Mouse (Mus musculus): ENCODE data around the gene Gm15557. TPM values are rescaled to one million over a fixed set of nuclear protein-coding genes. Genes with fewer than 3 reads are reported as not detected.

Gm15557 gene
- polyA plus RNA-seq, 1 experiment from 2014 or later, result not detected

GRCm38 (mm10) chr2:155956134-155957059, 15.9 kb downstream of the Gm15557 start, which contains the start of gene Cep250:
Gene Cep250 (plus strand): TSS chr2:155956458.
- WGBS (ENCODE audit: insufficient replicate concordance), result under 1% methylated on average over 54 of the region's 59 CpGs
- peak; percentile 99 for ATAC-seq
- Histone ChIP-seq H3K27me3 (replicated peaks) (peaks cover 15% of the 10 kb centered on the region), H3K27ac (peak within 1 kb of the TSS; percentile 84), H3K4me2 (peak within 1 kb of the TSS; percentile 92), H3K4me1 (peaks cover 26% of the 10 kb centered on the region), H3K36me3 (0 out of 2 replicates have a peak, but pooled peaks cover 5% of the 10 kb centered on the region), H3K9ac (peak within 1 kb of the TSS; percentile 90), H3K9me3 (replicated peaks) (no peaks in the 10 kb centered on the region), H3K4me3 (peak within 1 kb of the TSS; percentile 78)

- no peak for ATAC-seq
- no peak overlapping the region for H3K4me2 ChIP-seq
- H3K4me1 ChIP-seq, result peaks cover 16% of the 10 kb centered on the region
- peaks cover 35% of the 10 kb centered on the region for H3K36me3 ChIP-seq
- no peak overlapping the region for H3K27ac ChIP-seq
- no peak overlapping the region for H3K4me3 ChIP-seq
- no peaks in the 10 kb centered on the region for H3K9me3 ChIP-seq (replicated peaks)
- no peak overlapping the region for H3K9ac ChIP-seq
- no peaks in the 10 kb centered on the region for H3K27me3 ChIP-seq (replicated peaks)
- WGBS (ENCODE audit: insufficient replicate concordance), result 87% methylated on average over 5 of the region's 5 CpGs
Measured at GRCm38 (mm10) chr2:155959981-155960380, 19.5 kb downstream of the Gm15557 start.

GRCm38 (mm10) chr2:155961862-155962261, 21.3 kb downstream of the Gm15557 start:
- WGBS (ENCODE audit: insufficient replicate concordance), result 82% methylated on average over 10 of the region's 10 CpGs

GRCm38 (mm10) chr2:155962991-155963390, 22.5 kb downstream of the Gm15557 start:
- no peak for ATAC-seq
- H3K27me3 ChIP-seq (replicated peaks), result no peaks in the 10 kb centered on the region
- no peaks in the 10 kb centered on the region for H3K9me3 ChIP-seq (replicated peaks)
- no peak overlapping the region for H3K4me2 ChIP-seq
- 60% methylated on average over 1 of the region's 1 CpGs for WGBS (ENCODE audit: insufficient replicate concordance)
- peaks cover 2% of the 10 kb centered on the region; the same call in 1 of the 2 replicates for H3K4me1 ChIP-seq
- H3K4me3 ChIP-seq, result no peak overlapping the region
- peaks cover 64% of the 10 kb centered on the region for H3K36me3 ChIP-seq
- H3K27ac ChIP-seq, result no peak overlapping the region
- H3K9ac ChIP-seq, result no peak overlapping the region

More at GRCm38 (mm10) chr2:155961862-155962261, 21.3 kb downstream of the Gm15557 start:
- H3K9ac ChIP-seq, result no peak overlapping the region
- no peaks in the 10 kb centered on the region for H3K27me3 ChIP-seq (replicated peaks)
- no peaks in the 10 kb centered on the region for H3K9me3 ChIP-seq (replicated peaks)
- peaks cover 13% of the 10 kb centered on the region for H3K4me1 ChIP-seq
- peaks cover 52% of the 10 kb centered on the region for H3K36me3 ChIP-seq
- H3K4me2 ChIP-seq, result no peak overlapping the region
- H3K4me3 ChIP-seq, result no peak overlapping the region
- H3K27ac ChIP-seq, result no peak overlapping the region
- no peak for ATAC-seq

- peak; percentile 57 for ATAC-seq
- H3K9me3 ChIP-seq (replicated peaks), result no peaks in the 10 kb centered on the region
- H3K4me1 ChIP-seq, result peaks cover 15% of the 10 kb centered on the region
- H3K4me3 ChIP-seq, result no peak overlapping the region
- peaks cover 91% of the 10 kb centered on the region for H3K36me3 ChIP-seq
- no peak overlapping the region for H3K4me2 ChIP-seq
- H3K9ac ChIP-seq, result no peak overlapping the region
- no peak overlapping the region for H3K27ac ChIP-seq
- WGBS (ENCODE audit: insufficient replicate concordance), result 58% methylated on average over 6 of the region's 6 CpGs
- no peaks in the 10 kb centered on the region for H3K27me3 ChIP-seq (replicated peaks)
Measured at GRCm38 (mm10) chr2:155973348-155973747, 32.8 kb downstream of the Gm15557 start.

GRCm38 (mm10) chr2:155974087-155974731, 33.7 kb downstream of the Gm15557 start:
- H3K27me3 ChIP-seq (replicated peaks), result no peaks in the 10 kb centered on the region
- H3K36me3 ChIP-seq, result peaks cover 87% of the 10 kb centered on the region
- ATAC-seq, result no peak
- no peak overlapping the region for H3K4me2 ChIP-seq
- peaks cover 19% of the 10 kb centered on the region for H3K4me1 ChIP-seq
- H3K4me3 ChIP-seq, result no peak overlapping the region
- no peaks in the 10 kb centered on the region for H3K9me3 ChIP-seq (replicated peaks)
- H3K9ac ChIP-seq, result no peak overlapping the region
- H3K27ac ChIP-seq, result 0 out of 2 replicates have a peak overlapping the region, but pooled peaks have one; percentile 12
- 80% methylated on average over 14 of the region's 14 CpGs for WGBS (ENCODE audit: insufficient replicate concordance)

DNA sequence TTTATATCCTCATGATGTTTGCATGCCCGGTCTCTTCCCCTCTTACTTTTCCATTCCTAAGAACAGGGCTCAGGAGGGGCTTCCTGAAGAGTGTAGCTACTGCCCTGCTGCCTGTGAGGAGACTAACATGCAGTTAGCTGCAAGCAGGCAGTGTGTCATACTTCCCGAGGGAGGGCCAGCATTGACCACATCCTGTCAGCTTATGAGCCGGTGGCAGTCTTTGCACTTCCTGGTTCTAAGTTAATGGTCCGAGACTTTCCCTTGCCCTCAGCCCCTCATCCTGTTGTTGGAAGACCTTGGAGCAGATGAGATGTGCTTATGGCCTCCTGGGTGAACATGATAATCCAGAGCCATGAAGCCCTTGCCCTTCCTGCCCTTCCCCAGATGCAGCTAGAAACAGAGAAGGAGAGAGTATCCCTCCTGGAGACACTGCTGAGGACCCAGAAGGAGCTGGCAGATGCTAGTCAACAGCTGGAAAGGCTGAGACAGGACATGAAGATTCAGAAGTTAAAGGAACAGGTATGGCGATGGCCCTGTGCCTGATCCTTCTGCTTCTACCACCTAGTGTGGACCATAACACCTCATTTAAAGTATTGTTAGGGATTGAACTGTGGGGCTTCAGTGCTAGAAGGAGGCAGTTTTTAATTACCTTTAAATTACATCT, 38.9 kb downstream of the Gm15557 start:
- Histone ChIP-seq H3K9me3 (replicated peaks) (no peaks in the 10 kb centered on the region), H3K36me3 (peaks cover 91% of the 10 kb centered on the region), H3K4me2 (peak overlapping the region; percentile 10; the same call in 1 of the 2 replicates), H3K27ac (peak overlapping the region; percentile 64; the same call in 1 of the 2 replicates), H3K4me3 (no peak overlapping the region), H3K27me3 (replicated peaks) (no peaks in the 10 kb centered on the region), H3K4me1 (0 out of 2 replicates have a peak, but pooled peaks cover 8% of the 10 kb centered on the region), H3K9ac (peak overlapping the region; percentile 15; the same call in 1 of the 2 replicates)
- ATAC-seq, result peak; percentile 51; the same call in 1 of the 2 replicates
- WGBS (ENCODE audit: insufficient replicate concordance), result 36% methylated on average over 5 of the region's 5 CpGs

- Histone ChIP-seq H3K4me1 (peaks cover 49% of the 10 kb centered on the region), H3K9ac (no peak overlapping the region), H3K36me3 (peaks cover 97% of the 10 kb centered on the region), H3K4me2 (no peak overlapping the region), H3K4me3 (no peak overlapping the region), H3K27me3 (replicated peaks) (no peaks in the 10 kb centered on the region), H3K9me3 (replicated peaks) (no peaks in the 10 kb centered on the region), H3K27ac (0 out of 2 replicates have a peak overlapping the region, but pooled peaks have one; percentile 93)
- 91% methylated on average over 7 of the region's 7 CpGs for WGBS (ENCODE audit: insufficient replicate concordance)
- ATAC-seq, result no peak
Measured at GRCm38 (mm10) chr2:155985776-155986175, 45.2 kb downstream of the Gm15557 start.

DNA sequence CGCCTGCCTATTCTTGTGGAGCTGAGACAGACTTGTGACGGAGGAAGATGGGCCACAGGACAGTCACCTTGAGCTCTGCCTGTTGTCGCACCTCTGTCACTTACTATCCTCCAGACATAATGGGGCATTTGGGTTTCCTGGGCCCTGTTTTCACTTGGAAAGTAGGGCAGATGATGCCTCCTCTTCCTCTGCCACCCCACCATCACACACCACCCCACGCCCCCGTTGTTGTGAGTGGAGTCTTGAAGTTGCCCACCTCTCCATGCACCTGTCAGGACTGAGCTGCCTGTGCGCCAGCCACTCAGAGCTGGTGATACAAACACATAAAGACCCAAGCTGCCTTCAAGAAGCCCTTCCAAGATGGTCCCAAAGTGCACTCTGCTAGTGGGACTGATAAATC, 46.6 kb downstream of the Gm15557 start:
- no peak overlapping the region for H3K9ac ChIP-seq
- no peaks in the 10 kb centered on the region for H3K9me3 ChIP-seq (replicated peaks)
- no peaks in the 10 kb centered on the region for H3K27me3 ChIP-seq (replicated peaks)
- ATAC-seq, result no peak
- 0 out of 2 replicates have a peak overlapping the region, but pooled peaks have one; percentile 63 for H3K4me3 ChIP-seq
- peak overlapping the region; percentile 93 for H3K27ac ChIP-seq
- H3K4me2 ChIP-seq, result peak overlapping the region; percentile 82
- 86% methylated on average over 6 of the region's 6 CpGs for WGBS (ENCODE audit: insufficient replicate concordance)
- H3K36me3 ChIP-seq, result peaks cover 98% of the 10 kb centered on the region
- peaks cover 63% of the 10 kb centered on the region for H3K4me1 ChIP-seq

GRCm38 (mm10) chr2:155989085-155989484, 48.6 kb downstream of the Gm15557 start:
- H3K9ac ChIP-seq, result peak overlapping the region; percentile 78
- 26% methylated on average over 4 of the region's 4 CpGs for WGBS (ENCODE audit: insufficient replicate concordance)
- peak overlapping the region; percentile 63 for H3K4me3 ChIP-seq
- H3K27me3 ChIP-seq (replicated peaks), result no peaks in the 10 kb centered on the region
- H3K27ac ChIP-seq, result peak overlapping the region; percentile 93
- H3K4me2 ChIP-seq, result peak overlapping the region; percentile 82
- peaks cover 98% of the 10 kb centered on the region for H3K36me3 ChIP-seq
- H3K9me3 ChIP-seq (replicated peaks), result no peaks in the 10 kb centered on the region
- peaks cover 82% of the 10 kb centered on the region for H3K4me1 ChIP-seq
- ATAC-seq, result peak; percentile 97

DNA sequence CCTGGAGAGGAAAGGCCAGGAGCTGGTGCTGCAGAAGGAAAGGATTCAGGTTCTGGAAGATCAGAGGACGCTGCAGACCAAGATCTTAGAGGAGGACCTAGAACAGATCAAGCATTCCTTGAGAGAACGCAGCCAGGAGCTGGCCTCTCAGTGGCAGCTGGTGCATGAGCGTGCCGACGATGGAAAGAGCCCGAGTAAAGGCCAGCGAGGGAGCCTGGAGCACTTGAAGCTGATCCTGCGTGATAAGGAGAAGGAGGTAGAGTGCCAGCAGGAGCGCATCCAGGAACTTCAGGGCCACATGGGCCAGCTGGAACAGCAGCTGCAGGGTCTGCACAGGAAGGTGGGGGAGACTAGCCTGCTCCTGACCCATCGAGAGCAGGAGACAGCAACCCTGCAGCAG, 50.6 kb downstream of the Gm15557 start:
- Histone ChIP-seq H3K4me1 (peaks cover 90% of the 10 kb centered on the region), H3K4me3 (peak overlapping the region; percentile 63)
- WGBS (ENCODE audit: insufficient replicate concordance), result 82% methylated on average over 10 of the region's 10 CpGs

More for the DNA sequence above, 50.6 kb downstream of the Gm15557 start:
- Histone ChIP-seq H3K27ac (peak overlapping the region; percentile 93), H3K9me3 (replicated peaks) (no peaks in the 10 kb centered on the region), H3K4me2 (peak overlapping the region; percentile 82), H3K36me3 (peaks cover 98% of the 10 kb centered on the region), H3K9ac (peak overlapping the region; percentile 78), H3K27me3 (replicated peaks) (no peaks in the 10 kb centered on the region)
- ATAC-seq, result no peak
